Mouse (Mus musculus): ENCODE measurements around the gene Ndrg2.

DNA sequence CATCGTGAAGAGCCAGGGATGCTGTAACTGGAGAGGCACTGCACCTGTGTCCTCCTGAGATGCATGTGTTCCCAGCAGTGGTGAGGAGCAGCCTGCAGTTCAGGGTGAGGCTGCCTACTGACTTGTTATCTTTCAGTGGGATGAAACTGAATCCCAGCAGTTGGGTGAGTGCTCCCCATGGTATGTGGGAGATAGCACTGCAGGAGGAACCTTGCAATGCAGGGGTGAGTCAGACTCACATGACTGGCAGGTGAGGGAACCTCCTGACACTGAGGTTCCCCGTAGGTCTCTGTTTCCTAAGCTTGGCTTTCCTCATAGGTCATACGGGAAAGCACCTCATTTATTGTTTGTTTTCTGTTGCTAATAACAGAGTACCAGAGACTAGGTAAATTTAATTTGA is 36.4 kb downstream of the Ndrg2 start:
- TF ChIP-seq CTCF (IDR thresholded peaks at IDR 0.05; ENCODE audit: low read depth, low read length), result no peak
- no peak for TF ChIP-seq TAL1 (conservative IDR thresholded peaks at IDR 0.05; ENCODE audit: low read depth, low read length)
- no peak for TF ChIP-seq GATA2 (IDR thresholded peaks at IDR 0.05; ENCODE audit: borderline replicate concordance, low read depth, low read length)
- no peak for TF ChIP-seq POLR2AphosphoS5 (IDR thresholded peaks at IDR 0.05; ENCODE audit: insufficient replicate concordance, low read depth, low read length)

Data from G1E (cell line).